Mouse (Mus musculus): ENCODE results near the gene Abhd17a.

- TF ChIP-seq CTCF (conservative IDR thresholded peaks at IDR 0.05; ENCODE audit: insufficient read depth, insufficient read length, low read depth, low read length) (peak; percentile 94), POLR2A (IDR thresholded peaks at IDR 0.05; ENCODE audit: low read depth, low read length) (no peak)
Observed at GRCm38 (mm10) chr10:80566375-80567092, 23.6 kb downstream of the Abhd17a start.

All from kidney, adult 2 months (tissue).